Mouse (Mus musculus) cerebellum, adult 9-11 months (tissue): ENCODE data around the gene Kcp.
A peak's percentile ranks its signal among the peaks of the same experiment; 100 is the strongest.

ENCODE experiments used
- DNase-seq: peaks from one replicate; pipeline ENCODE4 v3.0.0; 2022

Gene Kcp

DNA sequence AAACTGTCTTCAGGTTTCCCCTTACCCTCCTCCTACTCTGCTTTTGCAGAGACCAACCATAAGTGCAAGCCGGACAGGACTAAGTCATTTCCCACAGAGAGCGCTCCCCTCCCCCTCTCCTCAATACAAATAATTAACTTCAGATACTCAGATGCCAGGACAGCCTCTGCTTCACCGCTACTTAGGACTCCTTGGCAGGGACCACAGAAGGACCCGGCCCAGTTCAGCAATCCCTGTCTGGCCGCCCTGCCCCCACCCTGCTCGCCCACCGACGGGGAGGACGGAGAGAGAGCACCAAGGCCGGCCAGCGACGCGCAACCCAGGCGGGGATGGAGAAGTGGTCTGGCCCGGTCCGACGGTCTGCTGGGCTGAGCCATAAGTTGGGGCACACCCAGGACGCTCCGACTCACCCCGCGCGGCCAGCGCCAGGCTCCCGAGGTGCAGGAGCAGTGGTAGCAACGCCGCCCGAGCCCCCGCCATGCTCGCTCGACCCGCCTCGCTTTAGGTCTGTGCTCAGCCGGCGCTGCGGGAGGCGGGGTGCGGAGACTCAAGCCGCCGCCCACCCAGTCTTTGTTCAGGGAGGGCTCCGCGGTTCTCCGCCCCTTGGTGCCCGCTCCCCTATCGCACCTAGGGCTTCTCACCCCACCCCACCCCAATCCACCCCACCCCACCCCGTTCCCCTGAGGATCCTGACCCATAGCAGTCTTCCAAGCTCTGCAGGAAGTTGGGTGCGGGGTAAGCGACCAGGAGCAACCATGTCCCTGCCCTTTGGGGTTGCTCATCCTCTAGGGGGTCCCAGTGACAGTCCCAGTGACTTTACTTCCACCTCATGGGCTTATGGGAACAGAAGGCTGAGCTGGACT lies at the start of gene Kcp:
TSS of gene Kcp (minus strand) at position 506 of the 863 bp plus-strand sequence.
- no peak for DNase-seq

DNA sequence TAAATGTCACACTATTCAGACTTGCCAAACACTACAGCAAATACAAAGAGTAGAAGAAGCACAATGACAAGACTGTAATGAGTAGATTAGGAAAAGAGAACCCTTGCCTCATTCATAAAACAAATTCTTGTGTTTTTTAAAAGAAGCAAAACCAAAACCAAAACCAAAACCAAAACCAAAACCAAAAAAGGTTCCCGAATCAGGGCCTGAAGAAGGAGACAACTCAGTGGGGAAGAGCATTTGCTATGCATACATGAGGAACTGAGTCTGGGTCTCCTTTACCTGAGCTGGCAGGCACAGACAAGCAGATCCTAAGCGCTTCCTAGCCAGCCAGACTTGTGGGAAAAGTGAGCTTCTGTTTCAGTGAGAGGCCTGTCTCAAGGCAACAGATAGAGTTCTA lies 49.4 kb upstream of the Kcp start:
- no peak for DNase-seq

DNA sequence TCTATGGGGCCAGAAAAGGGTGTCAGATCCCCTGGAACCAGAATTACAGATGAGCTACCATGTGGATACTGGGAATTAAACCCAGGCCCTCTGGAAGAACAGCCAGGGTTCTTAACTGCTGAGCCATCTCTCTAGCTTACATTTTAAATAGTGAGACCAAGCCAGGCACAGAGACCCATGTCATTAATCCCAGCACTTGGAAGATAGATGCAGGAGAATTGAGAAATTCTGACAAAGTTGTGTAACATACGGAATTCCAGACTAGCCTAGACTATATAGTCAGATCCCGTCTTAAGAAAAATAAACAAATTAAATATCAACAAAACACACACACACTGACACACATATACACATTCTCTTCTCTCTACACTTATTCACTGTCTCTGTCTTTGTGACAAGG lies 44.8 kb upstream of the Kcp start:
- DNase-seq, result no peak

DNA sequence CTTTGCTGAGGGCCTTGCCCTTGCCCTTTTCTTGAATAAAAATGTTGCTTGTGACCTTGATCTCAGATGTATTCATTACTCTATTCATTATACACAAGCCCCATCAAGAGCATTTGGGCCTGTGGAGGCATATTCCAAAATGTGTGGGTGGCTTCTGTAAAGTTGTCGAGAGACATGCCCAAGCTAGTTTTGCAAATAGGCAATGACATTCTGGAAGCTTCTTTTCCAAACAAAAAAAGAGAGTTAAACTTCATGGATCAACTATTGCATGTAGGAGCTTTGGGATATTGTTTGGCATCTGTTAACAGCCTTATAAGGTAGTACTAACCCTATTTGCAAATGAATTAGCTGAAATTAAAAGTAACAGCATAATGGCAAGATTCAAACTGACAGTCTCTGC lies 40.3 kb upstream of the Kcp start:
- DNase-seq, result no peak

DNA sequence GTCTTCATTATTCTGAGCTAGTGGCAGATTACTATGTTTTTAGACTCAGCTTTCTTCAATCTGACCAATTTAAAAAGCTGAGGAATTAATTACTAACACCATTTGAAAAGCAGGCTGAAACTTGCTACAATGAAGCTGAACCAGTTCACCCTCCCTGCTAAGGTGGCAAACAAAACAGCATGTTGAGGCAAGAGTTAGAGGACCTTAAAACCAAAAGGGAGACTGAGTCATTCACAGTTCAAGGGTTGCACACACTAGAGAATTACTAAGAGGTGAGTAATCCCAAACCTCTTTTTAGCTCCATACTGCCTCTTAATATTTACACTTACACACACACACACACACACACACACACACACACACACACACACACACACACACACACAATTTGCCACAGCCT lies 39.8 kb upstream of the Kcp start:
- DNase-seq, result no peak

DNA sequence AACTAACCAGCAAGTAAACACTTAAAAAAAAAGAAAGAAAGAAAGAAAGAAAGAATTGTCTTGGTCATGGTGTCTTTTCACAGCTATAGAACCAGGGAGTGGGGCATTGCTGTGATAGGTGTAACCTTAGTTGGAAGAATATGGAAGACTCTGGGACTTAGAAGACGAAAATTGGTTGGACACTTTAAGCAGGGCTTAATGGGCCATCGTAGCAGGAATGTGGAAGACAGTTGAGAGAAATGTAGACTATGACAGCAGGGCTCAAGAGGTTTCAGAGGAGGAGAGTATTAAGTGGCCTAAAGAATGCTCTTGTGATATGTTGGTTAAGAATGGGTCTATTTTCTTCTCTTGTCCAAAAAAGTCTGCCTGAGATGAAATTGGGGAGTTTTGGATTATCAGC lies 37.9 kb upstream of the Kcp start:
- DNase-seq, result no peak

DNA sequence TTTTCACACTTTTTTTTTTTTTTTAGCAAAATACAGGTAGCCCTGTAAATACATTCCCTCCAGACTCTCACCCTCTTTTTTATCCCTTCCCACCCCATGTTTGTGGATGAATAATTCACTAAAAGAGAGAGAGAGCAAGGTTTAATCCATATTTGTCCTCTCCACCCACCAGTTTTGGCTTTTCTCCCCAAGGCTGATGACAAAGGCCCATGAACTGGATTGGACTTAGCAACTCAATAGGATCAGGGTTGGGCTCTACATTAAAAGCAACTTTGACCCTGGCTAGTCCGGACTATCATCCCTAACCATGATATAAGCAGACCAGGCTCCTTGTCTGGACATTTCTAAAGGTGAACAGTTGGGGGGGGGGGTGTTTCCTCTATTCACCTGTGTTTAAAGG lies 33.2 kb upstream of the Kcp start:
- no peak for DNase-seq

DNA sequence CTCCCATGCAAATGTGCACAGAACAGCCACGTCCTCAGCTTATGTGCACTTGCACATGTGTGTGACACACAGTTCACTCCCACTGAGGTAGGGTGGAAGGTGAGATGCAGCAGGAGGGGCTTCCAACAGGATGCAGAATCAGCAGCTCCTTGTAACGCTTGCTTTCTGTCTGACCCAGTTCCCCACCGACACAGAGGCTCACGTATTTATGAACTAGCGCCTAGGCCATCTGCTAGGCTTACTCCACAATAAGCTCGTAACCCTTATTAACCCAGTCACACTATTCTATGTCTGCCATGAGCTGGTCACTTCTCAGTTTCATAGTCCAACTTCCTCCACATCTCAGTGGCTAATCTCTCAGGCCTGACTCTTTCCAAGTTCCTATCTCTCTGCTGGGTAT lies 32.5 kb upstream of the Kcp start:
- DNase-seq, result no peak

DNA sequence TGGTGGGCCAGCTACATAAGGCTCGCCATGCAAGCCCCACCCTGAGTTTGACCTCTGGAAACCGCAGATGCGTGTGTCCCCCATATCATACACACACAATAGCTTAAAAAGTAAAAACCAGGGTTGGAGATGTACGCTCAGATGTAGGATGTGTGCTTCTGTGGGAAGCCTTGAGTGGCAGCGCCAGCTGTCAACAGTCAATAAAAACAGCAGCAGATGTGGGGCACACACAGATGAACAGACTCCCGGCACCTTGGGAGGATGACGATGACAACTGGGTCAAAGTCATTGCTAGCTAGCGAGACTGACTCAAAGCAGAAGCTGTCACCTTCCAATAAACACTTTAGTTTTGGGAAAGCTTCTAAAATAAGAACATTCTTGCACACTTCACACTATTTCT lies 31.8 kb upstream of the Kcp start:
- no peak for DNase-seq

DNA sequence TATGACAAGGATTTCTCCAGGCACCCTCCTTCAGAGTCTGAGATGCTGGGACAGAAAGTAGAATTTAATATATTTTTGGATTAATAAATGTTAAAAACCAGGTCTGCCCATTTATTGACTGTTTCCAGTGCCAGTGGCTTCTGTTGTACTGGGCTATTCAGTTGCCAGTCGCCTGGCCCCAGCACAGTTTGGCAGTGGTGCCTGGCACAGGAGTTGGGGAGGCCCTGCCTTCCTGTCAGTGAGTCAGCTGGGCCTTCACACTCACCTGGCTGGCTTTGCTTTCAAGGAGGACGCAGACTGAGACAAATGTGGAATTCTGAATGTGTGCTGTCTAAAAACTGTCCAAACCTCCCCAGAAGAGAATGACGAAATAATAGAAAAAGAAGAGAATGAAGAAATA lies 29.5 kb upstream of the Kcp start:
- no peak for DNase-seq

DNA sequence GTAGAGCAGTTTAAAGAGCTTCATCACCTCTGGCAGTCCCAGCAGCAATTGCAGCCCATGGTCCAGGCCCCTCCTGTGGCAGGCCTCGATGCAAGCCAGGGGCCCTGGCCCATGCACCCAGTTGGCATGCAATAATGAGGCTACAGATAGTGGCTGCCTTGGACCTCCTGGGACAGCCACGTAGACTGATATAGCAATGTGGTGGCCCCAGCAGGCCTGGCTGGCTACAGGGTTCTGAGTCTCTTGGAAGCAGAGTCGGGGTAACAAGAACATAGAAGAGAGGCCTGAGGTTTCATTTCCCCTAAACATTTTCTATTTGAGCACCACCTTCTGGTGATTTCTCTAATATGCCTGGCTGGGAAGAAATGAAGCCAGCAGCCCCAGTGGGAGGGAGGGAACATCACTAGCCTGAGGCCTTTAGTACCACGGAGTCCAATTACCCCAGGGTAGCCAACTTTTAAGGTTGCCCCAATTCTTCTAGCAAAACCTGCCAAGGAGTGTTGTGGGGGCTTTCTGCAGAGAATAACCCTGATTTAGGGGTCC lies 29.0 kb upstream of the Kcp start:
- DNase-seq, result peak; percentile 35

DNA sequence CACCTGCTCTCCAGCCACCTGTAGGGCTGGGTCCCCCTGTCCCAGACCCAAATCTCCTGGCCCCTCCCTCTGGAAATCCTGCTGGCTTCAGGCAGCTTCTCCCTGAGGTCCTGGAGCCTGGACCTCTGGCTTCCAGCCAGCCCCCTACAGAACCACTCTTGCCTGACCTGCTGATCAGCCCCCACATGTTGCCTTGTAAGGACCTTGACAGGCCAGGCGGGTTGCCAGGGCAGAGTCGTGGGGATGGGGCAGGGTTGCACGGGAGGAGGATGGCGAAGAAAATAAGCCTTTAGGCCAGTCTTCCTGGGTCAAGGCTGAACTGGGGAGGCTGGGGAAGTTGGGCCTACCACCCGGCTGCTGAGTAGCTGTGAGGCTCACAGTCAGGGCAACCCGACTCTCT lies 27.6 kb upstream of the Kcp start:
- no peak for DNase-seq

DNA sequence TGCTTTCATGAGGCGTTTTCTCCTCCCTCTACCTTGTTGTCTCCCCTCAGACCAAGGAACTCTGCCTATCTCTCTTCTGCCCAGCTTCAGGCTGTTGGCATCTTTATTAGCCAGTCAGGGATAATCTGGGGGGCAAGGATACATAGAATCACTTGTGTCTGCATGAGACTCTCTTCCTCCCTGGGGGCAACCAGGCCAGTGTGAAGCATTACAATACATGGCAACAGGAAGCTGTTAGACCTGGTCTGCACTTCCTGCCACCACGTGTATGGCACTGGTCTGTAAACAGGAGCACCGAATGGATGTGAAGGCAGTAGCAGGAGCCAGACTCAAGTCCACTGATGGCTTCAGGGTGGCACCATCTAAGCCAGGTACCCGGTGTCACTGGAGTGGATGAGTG lies 22.3 kb upstream of the Kcp start:
- no peak for DNase-seq

DNA sequence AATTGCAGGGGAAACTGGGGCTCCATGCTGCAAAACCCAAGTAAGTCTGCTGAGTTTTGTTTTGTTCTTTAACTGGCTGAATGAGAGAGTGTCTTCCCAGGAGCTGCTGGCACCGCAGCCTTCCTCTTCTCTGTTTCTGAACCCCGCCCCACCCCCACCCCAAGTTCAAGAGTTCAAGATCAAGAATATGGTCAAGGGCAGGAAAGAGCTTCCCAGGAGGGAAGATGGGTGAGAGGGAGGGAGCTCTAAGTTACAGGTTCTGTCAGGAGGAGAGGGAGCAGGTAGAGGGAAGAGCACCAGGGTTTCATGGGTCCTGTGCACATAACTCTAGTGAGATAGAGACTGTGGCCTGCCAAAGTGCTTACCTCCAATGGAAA lies 21.7 kb upstream of the Kcp start:
- no peak for DNase-seq

DNA sequence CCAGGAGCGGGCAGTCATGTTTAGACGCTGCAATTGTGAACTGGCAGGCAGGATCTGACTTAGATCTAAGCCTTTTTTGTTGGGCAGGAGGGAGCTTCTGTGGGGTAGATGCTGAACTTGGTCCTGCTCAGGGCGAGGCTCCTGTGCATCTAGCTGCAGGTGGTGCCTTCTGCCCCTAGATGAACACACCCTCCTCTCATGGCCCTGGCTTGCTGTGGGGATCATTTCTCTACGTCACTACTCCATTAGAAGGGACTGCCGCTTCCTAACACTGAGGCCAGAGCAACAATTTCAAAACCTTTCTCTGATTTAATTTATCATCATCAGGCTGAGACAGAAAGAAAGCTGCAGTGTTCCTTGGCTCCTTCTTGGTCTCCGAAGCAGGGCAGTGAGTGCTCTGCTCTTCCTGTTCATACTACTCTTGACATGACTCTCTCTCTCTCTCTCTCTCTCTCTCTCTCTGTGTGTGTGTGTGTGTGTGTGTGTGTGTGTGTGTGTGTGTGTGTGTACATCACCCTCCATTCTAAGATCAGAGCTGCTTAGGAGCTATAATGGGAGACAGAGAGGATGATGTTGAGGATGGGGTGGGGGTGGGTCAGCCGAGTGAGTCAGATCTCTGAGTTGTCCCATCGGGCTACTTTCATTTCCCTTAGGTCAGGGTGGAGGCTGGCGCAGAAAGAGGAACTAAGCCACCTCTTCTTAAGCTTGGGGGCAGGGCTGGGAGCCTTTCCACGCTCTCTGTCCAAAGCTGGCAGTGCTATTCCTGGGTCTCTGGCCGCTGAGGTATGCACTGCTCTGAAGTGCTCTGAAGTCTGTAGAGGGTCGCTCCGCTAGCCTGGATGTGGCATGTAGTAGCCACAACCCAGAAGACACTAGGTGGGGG lies 21.1 kb upstream of the Kcp start:
- no peak for DNase-seq

DNA sequence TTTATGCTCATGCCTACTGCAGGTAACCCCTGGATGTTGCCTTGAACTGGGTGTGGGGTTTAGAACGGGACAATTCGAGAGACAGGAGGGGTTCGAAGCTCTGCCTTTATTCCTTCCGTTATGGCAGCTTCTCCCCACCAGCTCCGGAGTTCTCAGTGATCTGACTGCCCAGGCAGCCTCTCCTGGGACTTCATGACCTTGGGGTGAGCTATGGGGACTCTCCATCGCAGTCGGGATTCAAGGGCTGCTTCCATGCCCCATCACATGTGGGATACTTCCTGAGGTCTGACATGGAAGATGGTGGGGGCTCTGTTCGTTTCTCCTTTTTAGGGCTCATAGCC lies 20.4 kb upstream of the Kcp start:
- no peak for DNase-seq

DNA sequence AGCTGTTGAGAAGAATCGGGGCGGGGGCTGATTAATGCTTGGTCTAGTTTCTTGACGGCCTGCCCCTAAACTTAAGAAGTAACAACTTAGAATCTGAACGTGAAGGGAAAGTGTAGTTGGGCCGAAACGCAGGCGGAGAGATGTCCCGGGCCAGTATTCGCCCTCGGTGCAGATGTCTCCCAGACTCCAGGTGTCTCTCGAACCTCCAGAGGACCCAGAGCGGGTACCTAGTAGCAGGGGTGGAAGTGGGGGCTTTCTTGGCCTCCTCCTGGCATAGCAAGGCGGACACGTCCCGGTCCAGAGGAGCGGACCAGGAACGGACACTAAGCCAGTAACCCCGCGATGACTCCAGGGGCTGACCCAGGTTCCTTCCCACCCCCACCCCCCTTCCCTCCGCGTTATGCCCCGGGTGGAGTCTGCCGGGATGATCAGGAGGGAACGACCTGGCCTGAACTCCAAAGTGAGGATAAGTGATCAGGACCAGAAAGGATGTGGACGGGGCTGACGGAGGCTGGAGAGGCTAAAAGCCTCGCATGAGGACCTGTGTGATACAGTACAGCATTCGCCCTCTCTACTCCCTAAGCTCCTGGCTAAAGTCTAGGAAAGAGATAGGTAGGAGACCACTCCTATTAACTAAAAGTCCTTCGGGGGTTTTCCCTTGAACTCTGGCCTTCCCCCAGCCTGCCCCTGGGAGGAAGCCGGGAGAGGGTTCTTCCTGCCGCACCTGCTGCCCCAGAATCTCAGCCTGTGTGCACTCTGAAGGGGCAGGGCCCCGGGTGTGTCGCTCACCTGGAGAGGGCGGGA lies 19.8 kb upstream of the Kcp start:
- no peak for DNase-seq

DNA sequence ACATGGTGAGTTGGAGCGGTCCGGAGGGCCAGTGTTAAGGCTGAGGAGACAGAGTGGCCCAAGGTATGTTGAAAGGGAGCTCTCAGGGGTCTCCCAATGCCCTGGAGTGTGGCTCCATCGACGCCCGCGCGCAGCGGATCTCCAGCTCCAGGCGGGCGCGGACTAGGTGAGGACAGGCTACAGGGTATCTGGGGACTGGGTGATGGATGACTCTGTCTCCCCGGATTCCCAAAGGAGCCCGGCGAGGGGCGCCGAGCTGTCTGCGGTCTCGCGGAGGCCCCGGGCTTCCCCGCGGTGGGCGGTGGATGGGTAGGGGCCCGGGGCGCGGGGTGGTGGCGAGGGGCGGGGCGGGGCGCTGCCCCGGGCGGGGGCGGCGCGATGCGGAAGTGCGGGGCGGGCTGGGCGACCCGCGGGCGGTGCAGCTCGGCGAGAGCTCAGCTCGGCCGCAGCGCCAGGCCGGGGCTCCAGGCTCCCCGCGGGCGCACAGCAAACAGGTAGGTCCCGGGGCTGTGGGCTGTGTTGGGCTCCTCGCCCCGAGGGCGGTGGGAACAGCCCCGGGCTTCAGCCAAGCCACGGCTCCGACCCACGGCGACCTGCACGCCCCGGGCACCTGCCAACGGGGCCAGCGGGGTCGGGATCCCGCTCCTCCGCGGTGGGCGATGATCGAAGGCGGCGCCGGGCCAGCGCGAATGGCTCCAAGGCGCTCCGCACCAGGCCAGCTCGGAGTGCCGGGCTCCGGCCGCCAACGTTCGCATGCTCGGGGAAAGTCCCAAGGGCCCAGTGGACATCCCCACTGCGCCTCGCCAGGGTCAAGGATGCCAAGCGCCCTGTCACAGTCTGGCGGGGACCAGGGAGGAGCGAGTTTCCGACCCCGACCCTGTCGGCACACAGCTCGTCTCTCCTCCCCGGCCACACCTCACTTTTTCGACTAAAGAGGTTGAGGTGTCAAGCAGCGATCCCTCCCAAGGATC lies 18.8 kb upstream of the Kcp start, which contains the start of gene Irf5:
TSS of gene Irf5 (plus strand) at position 345 of the 971 bp plus-strand sequence.
- DNase-seq, result no peak

DNA sequence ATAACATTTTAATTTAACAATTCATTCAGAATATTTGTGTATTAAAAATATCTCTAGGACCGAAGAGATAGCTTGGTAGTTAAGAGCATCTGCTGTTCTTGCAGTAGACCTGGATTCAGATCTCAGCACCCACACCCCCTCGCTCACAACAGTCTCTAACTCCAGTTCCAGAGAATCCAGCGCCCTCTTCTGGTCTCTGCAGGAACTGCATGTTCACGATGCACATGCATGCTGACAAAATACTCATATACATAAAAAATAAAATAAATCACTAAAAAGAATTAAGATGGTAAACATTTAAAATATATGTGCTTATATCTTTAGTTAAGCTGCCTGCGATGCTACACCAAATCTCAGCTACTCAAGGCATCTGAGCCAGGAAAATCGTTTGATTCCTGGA lies 17.5 kb upstream of the Kcp start:
- DNase-seq, result no peak

DNA sequence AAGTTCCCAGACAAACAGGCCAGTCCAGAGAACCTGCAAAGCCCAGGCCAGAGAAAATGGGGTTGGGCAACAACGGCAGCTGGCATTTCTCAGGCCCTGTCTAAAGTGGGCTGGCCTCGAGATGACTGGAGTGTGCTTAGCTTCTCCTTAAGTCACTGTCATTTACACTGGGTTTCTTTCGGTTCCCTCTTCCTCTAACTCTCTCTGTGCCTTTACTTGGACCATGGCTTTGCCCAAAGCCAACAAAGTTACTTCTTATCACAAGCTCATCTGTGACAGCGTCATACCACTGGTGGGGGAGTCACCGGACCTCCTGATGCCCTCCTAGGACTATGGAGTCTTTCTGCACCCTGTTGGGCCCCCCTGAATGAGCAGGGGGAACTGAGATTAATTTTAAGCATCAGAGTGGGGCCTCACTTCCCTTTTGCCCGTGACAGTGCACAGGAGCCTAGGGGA lies 16.3 kb upstream of the Kcp start:
- DNase-seq, result no peak

DNA sequence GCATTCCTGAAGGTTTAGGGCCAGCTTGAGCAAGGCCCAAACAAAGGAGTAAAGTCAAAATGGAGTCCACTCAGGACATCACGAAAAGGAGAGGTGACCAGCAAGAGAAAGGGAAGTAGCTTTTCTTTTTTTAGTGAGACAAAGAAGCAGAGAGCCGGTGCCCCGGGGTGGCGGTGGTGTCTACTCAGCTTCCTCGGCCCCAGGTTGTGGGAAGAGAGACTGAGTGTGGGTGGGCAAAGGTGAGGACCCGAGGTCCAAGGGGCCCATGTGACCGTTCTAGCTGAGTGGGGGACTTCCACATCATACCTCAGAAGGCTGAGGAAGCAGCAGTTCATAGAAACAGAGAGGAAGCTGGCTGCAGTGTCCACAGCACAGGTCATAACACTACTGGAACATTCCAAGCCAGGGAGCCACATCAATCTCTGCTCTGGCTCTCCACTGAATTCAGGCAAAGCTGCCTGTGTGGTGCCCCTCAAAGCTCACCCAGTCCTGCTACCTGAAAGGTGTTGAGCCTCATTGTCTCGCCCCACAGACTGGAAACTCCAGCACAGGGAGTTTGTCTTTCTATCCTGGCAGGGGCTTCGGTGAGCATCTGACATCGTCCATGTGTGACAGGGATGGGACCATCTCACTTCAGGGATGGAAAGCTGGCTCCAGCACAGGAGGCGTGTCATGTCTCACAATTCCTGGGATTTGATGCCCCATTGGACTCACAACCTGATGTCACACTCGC lies 15.7 kb upstream of the Kcp start:
- no peak for DNase-seq
